Mouse (Mus musculus): Measurements from ENCODE around the gene Crebrf.

Gene Crebrf

GRCm38 (mm10) chr17:26705463-26706359, 9.7 kb upstream of the Crebrf start:
- in situ Hi-C loops (cut with MboI, MseI): no loop called here

- in situ Hi-C loops (cut with MboI, MseI): no loop called here
These were observed 8.4 kb upstream of the Crebrf start for GRCm38 (mm10) chr17:26707066-26707465.

DNA sequence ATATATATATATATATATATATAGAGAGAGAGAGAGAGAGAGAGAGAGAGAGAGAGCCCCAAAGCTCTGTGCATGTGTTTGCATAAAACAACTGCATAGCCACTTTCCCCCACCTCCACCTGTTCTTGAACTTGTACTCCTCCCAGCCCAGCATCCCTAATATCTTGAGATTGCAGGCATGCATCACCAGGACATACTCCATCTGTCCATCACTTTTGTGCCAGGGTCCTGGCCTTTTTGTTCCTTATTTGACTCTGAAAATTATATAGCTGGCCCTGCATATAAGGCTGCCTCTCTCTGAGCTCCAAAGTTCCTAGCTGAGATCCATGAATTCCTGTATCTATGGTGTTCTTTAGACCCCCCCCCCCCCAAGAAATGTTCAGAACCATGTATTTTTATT, 7.0 kb upstream of the Crebrf start:
- in situ Hi-C loops (cut with MboI, MseI): no loop called here

DNA sequence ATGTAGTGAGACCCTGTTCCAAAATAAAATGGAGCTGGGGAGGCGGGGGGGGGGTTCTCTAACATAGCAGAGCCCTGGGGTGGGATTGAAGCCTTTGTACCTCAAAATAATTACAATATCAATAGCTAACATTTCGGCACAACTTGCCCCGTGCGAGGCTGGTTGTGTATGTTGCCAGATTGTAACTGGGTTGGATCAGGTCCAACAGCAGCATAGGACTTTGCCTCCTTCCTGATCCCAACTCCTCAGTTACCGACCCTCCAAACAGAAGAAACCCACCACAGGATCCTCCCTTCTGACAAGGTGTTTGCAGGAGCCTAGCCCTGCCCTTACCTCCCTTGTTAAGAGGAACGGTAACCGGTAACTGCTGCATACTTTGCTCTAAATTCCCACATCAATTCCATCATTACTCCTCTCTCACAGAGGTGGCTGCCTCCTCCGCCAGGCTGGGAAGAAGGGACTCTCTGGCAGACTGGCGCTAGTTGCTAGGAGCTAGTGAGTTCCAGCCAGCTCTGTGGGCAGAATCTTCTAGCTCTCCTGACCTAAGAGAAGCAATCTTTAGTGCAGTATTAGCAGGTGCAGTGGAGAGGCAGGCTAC, 6.4 kb upstream of the Crebrf start:
- in situ Hi-C loops (cut with MboI, MseI): no loop called here

DNA sequence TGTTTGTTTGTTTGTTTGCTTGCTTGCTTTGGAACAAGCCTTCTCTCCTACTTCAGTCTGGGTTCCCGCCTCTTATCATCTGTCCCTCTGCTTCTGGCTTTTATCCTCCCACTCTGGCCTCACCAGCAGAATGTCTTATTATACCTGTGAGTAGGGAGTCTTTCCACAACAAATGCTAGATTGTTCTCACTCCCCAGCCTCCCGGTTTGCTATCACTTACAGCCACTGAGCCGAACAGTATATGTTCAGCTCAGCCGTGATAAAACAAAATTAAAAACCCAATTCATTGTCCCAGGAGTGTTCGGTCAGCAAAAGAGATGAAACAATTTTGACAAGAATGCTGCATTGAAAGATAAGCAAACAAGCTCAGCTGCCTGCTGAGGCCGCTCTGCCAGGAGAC, 5.4 kb upstream of the Crebrf start:
- in situ Hi-C loops (cut with MboI, MseI): no loop called here

- in situ Hi-C loops (cut with MboI, MseI): no loop called here
These were observed 667 bp downstream of the Crebrf start for GRCm38 (mm10) chr17:26715916-26716717.

DNA sequence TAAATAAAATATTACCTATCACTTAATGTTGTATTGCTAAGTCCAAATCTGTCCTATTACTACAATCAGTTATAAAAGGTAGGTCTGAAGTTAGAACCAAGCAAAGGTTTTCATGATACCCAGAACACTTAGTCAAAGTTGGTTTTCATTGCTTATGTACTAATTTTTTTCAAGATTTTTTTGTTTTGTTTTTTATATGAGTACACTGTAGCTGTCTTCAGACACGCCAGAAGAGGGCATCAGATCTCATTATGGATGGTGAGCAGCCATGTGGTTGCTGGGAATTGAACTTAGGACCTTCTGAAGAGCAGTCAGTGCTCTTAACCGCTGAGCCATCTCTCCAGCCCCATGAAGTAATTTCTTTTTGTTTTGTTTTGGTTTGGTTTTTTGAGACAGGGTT, 2.4 kb downstream of the Crebrf start:
- in situ Hi-C loops (cut with MboI, MseI): no loop called here

DNA sequence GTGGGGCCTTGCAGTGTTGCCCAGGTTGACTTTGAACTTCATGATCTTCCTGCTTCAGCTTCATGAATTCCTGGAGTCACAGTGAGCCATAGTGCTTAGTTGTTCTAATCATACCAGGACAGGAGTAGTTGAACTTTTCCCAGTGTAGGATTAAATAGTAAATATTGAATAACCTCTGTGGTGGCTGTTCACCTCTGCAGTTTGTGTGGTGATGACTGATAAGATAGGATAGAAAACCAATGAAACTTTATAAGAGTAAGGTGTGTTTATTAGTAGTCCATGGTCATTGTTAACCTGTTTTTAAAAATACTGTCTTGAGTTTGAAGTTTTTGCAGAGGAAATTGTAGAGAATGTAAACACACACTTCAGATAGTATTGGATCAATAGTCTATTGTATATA, 4.0 kb downstream of the Crebrf start:
- in situ Hi-C loops (cut with MboI, MseI): no loop called here

DNA sequence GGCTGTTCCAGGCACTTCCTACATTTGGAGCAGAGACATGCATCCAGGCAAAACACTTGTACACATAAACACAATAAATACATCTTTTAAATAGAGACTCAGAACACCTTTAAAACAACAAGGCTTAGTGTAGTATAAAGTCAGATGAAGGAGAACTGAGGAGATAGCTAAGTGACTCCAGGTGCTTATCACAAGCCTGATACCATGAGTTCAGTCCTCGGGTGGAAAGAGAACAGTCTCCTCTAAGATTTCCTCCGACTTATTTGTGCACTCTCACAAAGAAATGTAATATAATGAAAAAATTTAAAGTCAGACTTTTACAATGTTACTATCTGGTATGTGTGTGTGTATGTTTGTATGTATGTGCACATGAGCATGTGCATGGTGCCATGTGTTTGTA, 6.4 kb downstream of the Crebrf start:
- in situ Hi-C loops (cut with MboI, MseI): no loop called here

GRCm38 (mm10) chr17:26724790-26725189, 9.3 kb downstream of the Crebrf start:
- in situ Hi-C loops (cut with MboI, MseI): no loop called here

- in situ Hi-C loops (cut with MboI, MseI): no loop called here
These were observed 11.2 kb downstream of the Crebrf start for GRCm38 (mm10) chr17:26726674-26727073.

- in situ Hi-C loops (cut with MboI, MseI): no loop called here
These were observed 11.8 kb downstream of the Crebrf start for GRCm38 (mm10) chr17:26727110-26727755.

DNA sequence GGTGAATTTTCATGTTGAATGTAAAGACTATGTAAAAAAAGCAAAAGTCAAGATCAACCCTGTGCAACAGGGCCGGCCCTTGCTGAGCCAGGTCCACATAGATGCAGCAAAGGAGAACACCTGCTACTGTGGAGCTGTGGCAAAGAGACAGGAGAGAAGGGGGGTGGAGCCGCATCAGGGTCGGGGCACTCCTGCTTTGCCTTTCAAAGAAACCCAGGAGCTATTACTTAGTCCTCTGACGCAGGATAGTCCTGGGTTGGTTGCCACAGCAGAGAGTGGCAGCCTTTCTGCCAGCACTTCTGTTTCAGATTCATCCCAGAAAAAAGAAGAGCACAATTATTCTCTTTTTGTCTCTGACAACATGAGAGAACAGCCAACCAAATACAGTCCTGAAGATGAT, 27.1 kb downstream of the Crebrf start:
- in situ Hi-C loops (cut with MboI, MseI): no loop called here

- in situ Hi-C loops (cut with MboI, MseI): no loop called here
These were observed 27.8 kb downstream of the Crebrf start for GRCm38 (mm10) chr17:26743294-26743693.

DNA sequence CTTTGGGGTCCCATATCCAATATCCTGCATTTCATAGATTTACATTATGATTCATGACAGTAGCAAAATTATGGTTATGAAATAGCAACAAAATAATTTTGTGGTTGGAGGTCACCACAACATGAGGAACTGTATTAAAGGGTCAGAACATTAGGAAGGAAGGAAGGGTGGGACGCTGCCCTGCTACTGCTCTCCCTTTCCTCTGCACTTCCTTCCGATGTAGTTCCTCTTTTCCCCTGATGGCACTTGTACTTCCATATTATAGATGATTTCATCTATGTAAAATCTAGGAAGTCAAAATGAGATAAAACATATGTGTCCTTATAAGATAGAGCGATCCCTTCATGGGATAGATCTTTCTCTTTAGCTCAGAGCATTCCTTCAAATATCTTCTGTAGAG, 34.5 kb downstream of the Crebrf start:
- in situ Hi-C loops (cut with MboI, MseI): no loop called here

DNA sequence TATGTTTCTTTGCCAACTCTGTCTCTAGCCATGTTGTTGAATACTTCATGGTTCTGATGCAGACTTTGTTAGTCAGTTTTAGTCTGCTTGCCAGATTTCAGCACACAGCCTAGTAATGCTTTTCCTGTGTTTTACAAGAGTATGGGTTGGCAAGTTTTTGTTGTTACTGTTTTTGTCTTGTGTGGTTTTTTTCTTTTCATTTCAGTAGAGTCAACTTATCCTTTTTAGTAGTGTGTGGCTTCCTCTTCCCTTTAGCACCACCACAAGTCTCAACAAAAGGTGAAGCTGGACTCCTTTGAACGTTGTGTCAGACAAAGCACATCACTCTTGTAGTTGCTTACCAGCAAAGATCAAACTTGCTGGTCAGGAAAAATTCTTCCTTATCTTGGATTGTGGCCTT, 36.8 kb downstream of the Crebrf start:
- in situ Hi-C loops (cut with MboI, MseI): no loop called here

GRCm38 (mm10) chr17:26753476-26753875, 38.0 kb downstream of the Crebrf start:
- in situ Hi-C loops (cut with MboI, MseI): no loop called here

GRCm38 (mm10) chr17:26767100-26767753, 51.8 kb downstream of the Crebrf start:
- in situ Hi-C loops (cut with MboI, MseI): no loop called here

- in situ Hi-C loops (cut with MboI, MseI): no loop called here
These were observed 52.3 kb downstream of the Crebrf start for GRCm38 (mm10) chr17:26767754-26768124.

GRCm38 (mm10) chr17:26776211-26776610, 60.8 kb downstream of the Crebrf start:
- in situ Hi-C loops (cut with MboI, MseI): no loop called here

DNA sequence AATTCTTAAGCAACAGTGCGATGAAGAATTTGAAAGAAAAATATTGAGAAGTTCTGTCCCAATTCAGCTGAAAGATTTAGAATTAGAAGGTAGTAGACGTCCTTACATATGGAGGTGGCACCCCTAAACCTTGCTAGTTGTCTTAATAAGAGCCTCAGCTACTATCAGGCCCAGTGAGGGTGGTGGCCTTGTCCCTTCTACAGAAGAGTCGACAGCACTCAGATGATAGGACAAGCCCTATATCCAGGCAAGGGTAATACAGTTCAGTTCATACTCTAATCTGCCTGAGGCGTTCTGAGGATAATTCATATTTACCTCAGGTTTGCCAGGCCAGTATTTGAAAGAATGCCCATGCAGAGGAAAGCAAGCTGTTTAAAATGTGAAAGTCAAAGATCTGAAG, 62.6 kb downstream of the Crebrf start:
- in situ Hi-C loops (cut with MboI, MseI): no loop called here
